Mouse (Mus musculus): ENCODE data around the gene Rbm4. TPM values are rescaled to one million over a fixed set of nuclear protein-coding genes. Genes with fewer than 3 reads are reported as not detected.
A peak's percentile ranks its signal among the peaks of the same experiment; 100 is the strongest.
"Not testable (repeated sequence)": the region's sequence is repeated elsewhere in the genome, so short reads cannot be mapped to it uniquely, and the experiment has no call there.

Gene Rbm4
- total RNA-seq (2015) (34.2 and 37.0 TPM in 2 replicates), total RNA-seq (2017) (57.1 and 89.5 TPM in 2 replicates)

GRCm38 (mm10) chr19:4793831-4794422, at the start of gene Rbm4:
TSS of gene Rbm4 (minus strand) at chr19:4793901.
- peak; percentile 97 for ATAC-seq (replicated peaks; ENCODE audit: poor library complexity)

GRCm38 (mm10) chr19:4842611-4843010, 48.9 kb upstream of the Rbm4 start:
- ATAC-seq (replicated peaks; ENCODE audit: poor library complexity) = no peak

- ATAC-seq (replicated peaks; ENCODE audit: poor library complexity) = no peak
Observed at GRCm38 (mm10) chr19:4840848-4841247, 47.1 kb upstream of the Rbm4 start.

- ATAC-seq (replicated peaks; ENCODE audit: poor library complexity) = peak; percentile 98
Observed at GRCm38 (mm10) chr19:4839149-4839548, 45.4 kb upstream of the Rbm4 start, which contains the start of the genes Ccs and Ccdc87. TSS of gene Ccs (minus strand) at chr19:4839332. TSS of gene Ccdc87 (plus strand) at chr19:4839366.

- no peak for ATAC-seq (replicated peaks; ENCODE audit: poor library complexity)
Observed at GRCm38 (mm10) chr19:4838526-4839140, 44.9 kb upstream of the Rbm4 start.

GRCm38 (mm10) chr19:4837049-4837448, 43.3 kb upstream of the Rbm4 start:
- no peak for ATAC-seq (replicated peaks; ENCODE audit: poor library complexity)

GRCm38 (mm10) chr19:4836096-4836495, 42.4 kb upstream of the Rbm4 start:
- no peak for ATAC-seq (replicated peaks; ENCODE audit: poor library complexity)

GRCm38 (mm10) chr19:4833977-4834376, 40.3 kb upstream of the Rbm4 start:
- ATAC-seq (replicated peaks; ENCODE audit: poor library complexity) = no peak

GRCm38 (mm10) chr19:4829156-4829555, 35.5 kb upstream of the Rbm4 start:
- ATAC-seq (replicated peaks; ENCODE audit: poor library complexity) = no peak

- ATAC-seq (replicated peaks; ENCODE audit: poor library complexity) = no peak
Observed at GRCm38 (mm10) chr19:4828444-4829114, 34.9 kb upstream of the Rbm4 start.

GRCm38 (mm10) chr19:4820678-4821303, 27.1 kb upstream of the Rbm4 start:
- ATAC-seq (replicated peaks; ENCODE audit: poor library complexity) = no peak

- no peak for ATAC-seq (replicated peaks; ENCODE audit: poor library complexity)
Observed at GRCm38 (mm10) chr19:4817182-4817835, 23.6 kb upstream of the Rbm4 start.

GRCm38 (mm10) chr19:4813015-4813414, 19.3 kb upstream of the Rbm4 start:
- ATAC-seq (replicated peaks; ENCODE audit: poor library complexity) = no peak

- not testable (repeated sequence) for ATAC-seq (replicated peaks; ENCODE audit: poor library complexity)
Observed at GRCm38 (mm10) chr19:4812334-4812949, 18.7 kb upstream of the Rbm4 start.

- ATAC-seq (replicated peaks; ENCODE audit: poor library complexity) = no peak
Observed at GRCm38 (mm10) chr19:4811909-4812242, 18.2 kb upstream of the Rbm4 start.

- ATAC-seq (replicated peaks; ENCODE audit: poor library complexity) = peak; percentile 92
Observed at GRCm38 (mm10) chr19:4811063-4811908, 17.6 kb upstream of the Rbm4 start, which contains the start of the genes Gm21992 and Rbm14. TSS of gene Gm21992 (minus strand) at chr19:4811612. TSS of gene Rbm14 (minus strand) at chr19:4811634.

- no peak for ATAC-seq (replicated peaks; ENCODE audit: poor library complexity)
Observed at GRCm38 (mm10) chr19:4810746-4811062, 17.0 kb upstream of the Rbm4 start.

- ATAC-seq (replicated peaks; ENCODE audit: poor library complexity) = no peak
Observed at GRCm38 (mm10) chr19:4810309-4810708, 16.6 kb upstream of the Rbm4 start.

GRCm38 (mm10) chr19:4803283-4803682, 9.6 kb upstream of the Rbm4 start:
- ATAC-seq (replicated peaks; ENCODE audit: poor library complexity) = no peak

GRCm38 (mm10) chr19:4802691-4803091, 9.0 kb upstream of the Rbm4 start:
- ATAC-seq (replicated peaks; ENCODE audit: poor library complexity) = no peak
